Mouse (Mus musculus): Measurements from ENCODE around the gene Gm40460.
"Not testable (repeated sequence)": the region's sequence is repeated elsewhere in the genome, so short reads cannot be mapped to it uniquely, and the experiment has no call there.

Gm40460 gene

DNA sequence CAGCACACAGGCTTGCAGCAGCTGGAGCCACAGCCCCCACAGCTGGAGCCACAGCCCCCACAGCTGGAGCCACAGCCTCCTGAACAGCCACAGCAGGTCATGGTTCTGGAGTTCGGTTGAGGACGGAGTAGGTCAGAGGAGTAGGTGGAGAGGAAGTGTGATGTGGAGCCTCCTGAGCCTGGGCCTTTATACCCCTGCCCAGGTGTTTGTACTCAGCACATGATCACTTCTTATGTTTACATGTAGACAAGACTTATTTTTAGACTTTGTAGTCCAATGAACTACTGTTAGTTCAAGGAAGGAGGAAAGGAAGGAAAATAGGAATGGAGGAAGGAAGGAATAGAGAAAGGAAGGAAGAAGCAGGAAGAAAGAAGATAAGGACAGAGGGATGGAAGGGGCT, at the start of gene Gm40460:
Gene Gm40460, minus strand, starts transcription at position 101 of the 400 bp plus-strand sequence.
- no peak for DNase-seq (ENCODE audit: low read depth)

DNA sequence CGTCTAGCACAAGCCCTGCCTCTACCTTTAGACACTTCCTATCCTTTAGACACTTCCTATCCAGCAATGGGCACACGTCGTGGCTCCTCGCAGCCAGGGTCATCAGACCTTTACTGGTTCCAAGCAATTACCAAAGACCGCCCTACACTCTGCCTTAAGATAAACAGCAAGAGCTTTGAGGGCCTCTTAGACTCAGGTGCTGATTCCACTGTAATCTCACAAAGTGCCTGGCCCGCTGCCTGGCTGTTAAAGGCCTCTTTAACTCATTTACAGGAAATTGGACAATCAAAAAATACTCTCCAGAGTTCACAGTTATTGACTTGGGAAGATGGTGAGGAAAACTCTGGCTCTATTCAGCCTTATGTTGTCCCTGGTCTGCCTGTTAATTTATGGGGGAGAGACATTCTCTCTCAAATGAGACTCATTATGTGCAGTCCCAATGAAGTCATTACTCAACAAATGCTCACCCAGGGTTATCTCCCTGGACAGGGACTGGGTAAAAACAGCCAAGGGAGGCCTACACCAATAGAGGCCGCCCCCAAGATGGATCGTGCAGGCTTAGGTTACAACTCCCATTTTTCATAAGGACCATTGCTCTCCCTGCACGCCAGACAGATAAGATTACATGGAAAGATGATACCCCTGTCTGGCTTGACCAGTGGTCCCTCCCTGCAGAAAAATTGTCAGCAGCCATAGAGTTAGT, 45.2 kb upstream of the Gm40460 start:
- DNase-seq (ENCODE audit: low read depth) = not testable (repeated sequence)

DNA sequence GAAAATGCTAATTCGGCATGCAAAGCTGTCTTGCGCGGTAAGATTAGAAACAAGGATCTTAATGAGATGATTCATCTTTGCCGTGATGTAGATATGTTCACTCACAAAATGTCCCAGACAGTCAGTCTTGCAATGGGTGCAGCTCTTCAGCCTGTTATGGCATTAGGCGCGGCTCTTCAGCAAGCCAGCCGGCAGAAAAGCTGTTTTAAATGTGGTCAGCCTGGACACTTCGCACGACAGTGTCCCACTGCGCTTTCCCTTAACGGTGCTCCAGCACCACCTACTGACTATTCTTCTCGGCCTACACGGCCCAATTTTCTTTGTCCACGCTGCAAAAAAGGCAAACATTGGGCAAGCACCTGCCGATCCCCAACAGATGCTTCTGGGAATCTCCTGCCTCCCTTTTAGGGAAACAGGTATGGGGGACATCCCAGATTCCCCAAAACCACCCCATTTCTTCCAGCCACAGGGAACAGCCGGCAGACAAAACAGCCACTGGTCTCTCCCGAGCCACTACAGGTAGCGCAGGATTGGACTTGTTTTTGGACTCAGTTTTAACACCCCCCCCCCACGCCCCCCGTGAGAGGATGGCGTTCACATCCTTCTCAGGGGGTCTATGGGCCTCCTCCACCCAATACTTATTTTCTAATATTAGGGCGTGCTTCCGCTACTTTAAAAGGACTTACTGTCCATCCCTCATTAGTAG, 44.4 kb upstream of the Gm40460 start:
- no peak for DNase-seq (ENCODE audit: low read depth)

DNA sequence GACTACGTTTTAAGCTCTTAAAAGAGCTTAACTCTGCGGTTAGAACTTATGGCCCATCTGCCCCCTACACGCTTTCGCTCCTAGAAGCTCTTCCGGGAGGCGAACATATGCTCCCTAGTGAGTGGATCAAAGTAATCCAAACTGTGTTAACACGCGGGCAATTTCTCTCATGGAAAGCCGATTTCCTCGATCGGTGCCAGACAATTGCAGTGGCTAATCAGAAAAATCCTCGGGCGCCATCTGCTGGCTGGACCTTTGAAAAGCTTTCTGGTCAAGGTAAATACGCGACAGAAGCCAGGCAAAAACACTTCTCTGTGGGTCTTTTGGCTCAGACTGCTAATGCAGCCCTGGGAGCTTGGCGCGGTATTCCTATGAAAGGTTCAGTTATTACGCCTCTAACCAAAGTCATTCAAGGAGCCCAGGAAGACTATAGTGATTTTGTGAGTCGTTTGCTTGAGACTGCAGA, 43.8 kb upstream of the Gm40460 start:
- peak; percentile 79 for DNase-seq (ENCODE audit: low read depth)

DNA sequence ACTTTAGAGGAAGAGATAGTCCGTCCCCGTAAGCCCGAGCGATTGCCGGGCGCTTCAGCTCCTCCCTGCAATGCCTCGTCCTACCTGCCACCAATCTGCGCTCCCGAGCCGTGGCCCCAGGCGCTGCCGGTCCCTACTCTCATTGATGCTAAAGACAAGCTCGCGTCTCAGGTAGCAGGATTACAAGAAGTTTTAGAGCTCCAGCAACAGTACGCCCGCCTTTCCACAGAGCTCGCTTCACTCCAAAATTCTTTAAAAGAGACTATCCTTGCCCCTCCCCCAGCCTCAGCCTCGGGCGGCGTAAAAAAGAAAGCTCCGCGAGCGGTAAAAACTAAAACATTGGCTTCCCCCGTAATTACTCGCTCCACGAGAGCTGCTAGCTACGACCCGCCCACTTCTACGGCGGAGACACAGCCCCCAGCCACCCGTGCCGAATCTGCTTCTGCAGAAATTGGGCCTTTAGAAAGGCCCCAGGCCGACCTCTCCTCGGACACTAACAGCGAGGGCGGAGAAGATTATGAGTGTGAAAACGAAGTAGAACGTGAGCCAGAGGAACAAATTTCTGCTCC, 43.2 kb upstream of the Gm40460 start:
- DNase-seq (ENCODE audit: low read depth) = peak; percentile 19

DNA sequence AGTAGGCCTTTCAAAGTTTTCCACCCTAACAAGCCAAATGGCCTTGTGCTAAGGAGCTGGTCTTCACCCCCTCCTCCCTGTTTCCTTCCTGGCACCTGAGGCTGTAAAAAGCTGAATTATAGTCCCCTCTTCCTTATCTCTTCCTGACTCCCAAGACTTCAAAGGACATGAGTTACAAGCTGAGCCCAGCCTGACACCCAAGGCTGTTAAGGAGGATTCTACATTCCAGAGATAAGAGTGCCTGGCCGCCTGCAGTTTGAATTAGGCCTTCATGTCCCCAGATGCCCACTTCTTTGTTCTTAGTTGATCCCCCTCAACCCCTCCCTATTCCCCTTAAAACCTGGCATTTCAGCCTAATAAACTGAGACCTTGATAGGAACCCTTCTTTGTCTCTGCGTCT, 42.0 kb upstream of the Gm40460 start:
- not testable (repeated sequence) for DNase-seq (ENCODE audit: low read depth)

DNA sequence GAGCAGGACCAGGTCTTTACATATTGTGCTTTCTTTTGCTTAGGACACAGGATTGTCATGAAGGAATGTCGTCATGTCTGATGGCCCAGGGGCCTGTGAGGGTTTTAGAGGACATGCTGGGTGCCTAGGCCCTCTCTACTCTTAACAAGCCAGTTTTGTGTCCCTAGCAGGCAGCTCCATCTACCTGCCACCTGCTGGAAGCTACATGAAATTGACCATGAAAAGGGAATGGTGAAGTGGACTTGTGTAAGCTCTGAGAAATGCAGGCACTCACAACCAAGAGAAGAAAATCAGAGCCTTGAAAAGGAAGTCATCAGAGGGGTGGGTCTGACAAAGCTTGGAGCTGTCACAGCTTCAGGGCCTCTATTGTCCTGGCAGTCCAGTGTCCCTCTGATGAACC, 38.4 kb upstream of the Gm40460 start:
- DNase-seq (ENCODE audit: low read depth) = not testable (repeated sequence)

DNA sequence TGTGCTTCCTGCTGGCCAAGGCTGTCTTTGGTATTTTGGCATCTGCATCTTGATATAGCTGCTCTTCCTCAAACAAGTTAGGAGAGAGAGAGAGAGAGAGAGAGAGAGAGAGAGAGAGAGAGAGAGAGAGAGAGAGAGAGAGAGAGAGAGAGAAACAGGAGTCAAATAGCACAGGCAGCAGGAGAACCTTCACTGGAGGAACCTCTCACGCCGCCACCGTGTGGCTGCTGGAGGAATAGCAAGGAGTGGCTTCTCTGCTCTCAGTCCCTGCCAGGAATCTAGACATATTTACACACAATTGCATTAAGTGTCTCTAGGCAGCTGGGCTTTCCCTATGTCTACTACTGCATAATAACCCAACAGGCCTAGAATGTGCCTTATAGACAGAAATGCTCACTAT, 37.3 kb upstream of the Gm40460 start:
- DNase-seq (ENCODE audit: low read depth) = not testable (repeated sequence)

DNA sequence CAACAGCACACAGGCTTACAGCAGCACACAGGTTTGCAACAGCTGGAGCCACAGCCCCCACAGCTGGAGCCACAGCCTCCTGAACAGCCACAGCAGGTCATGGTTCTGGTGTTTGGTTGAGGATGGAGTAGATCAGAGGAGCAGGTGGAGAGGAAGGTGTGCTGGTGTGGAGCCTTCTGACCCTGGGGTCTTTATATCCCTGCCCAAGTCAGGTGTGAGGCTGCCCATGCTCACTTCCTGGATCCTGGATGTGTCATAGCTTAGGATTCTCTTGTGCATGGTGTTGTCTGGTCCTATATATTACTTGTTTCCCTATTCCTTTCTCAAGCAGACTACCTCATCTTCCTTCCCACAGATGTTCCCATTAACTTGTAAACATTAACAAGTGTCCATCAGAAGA, 33.4 kb upstream of the Gm40460 start, which contains the start of gene Gm4559:
Gene Gm4559, minus strand, starts transcription at position 101 of the 400 bp plus-strand sequence.
- DNase-seq (ENCODE audit: low read depth) = not testable (repeated sequence)

DNA sequence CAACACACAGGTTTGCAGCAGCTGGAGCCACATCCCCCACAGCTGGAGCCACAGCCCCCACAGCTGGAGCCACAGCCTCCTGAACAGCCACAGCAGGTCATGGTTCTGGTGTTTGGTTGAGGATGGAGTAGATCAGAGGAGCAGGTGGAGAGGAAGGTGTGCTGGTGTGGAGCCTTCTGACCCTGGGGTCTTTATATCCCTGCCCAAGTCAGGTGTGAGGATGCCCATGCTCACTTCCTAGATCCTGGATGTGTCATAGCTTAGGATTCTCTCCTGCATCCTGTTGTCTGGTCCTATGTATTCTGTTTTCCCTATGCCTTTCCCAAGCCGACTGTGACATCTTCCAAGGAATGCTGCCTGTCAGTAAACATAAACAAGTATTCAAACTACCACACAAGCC, 17.4 kb upstream of the Gm40460 start, which contains the start of gene Gm2431:
Gene Gm2431, minus strand, starts transcription at position 101 of the 400 bp plus-strand sequence.
- DNase-seq (ENCODE audit: low read depth) = not testable (repeated sequence)

DNA sequence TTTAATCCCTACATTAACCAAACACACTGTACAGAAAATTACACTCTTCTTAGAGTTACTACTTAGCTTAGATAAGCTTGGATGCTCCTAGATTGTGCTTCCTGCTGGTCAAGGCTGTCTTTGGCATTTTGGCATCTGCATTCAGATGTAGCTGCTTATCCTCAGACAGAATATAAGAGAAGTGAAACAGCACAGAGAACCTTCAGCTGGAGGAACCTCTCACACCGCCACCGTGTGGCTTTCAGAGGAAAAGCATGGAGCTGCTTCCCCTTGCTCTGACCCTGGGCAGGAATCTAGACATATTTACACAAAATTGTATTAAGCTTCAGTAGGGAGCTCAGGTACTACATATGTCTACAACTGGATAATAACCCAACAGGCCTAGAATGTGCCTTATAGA, 14.6 kb upstream of the Gm40460 start:
- DNase-seq (ENCODE audit: low read depth) = no peak

DNA sequence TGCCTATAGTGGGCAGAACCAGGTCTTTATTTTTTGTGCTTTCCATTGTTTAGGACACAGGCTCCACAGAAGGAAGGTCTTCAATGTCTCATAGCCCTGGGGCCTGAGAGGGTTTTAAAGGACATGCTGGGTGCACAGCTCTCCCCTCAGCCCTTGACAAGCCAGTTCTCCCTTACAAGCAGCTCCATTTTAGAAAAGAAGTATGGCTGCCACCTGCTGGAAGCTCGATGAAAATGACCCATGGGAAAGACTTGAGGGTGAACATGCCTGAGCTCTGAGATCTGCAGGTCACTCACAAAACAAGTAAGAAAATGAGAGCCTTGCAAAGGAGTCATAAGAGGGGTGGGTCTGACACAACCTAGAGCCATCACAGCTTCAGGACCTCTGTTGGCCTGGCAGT, 8.9 kb upstream of the Gm40460 start:
- DNase-seq (ENCODE audit: low read depth) = peak; percentile 4

DNA sequence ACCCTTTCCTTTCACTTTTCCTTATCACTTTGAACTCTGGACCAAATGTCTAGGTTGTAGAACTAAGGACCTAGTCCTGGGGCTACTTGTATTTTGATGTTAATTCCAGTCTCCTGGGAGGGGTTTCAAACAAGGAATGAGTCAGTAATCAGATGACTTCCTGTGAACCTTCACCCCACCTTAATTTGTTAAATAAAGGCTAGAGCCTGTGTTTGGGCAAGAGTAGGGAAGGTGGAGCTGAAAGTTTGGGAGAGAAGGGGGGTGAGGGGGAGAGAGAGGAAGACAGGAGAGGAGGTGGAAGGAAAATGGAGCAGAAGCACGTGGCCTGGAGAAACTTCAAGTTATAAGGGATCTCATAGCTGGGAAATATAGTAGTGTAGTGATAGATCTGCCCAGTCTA, 9.3 kb downstream of the Gm40460 start:
- DNase-seq (ENCODE audit: low read depth) = no peak

DNA sequence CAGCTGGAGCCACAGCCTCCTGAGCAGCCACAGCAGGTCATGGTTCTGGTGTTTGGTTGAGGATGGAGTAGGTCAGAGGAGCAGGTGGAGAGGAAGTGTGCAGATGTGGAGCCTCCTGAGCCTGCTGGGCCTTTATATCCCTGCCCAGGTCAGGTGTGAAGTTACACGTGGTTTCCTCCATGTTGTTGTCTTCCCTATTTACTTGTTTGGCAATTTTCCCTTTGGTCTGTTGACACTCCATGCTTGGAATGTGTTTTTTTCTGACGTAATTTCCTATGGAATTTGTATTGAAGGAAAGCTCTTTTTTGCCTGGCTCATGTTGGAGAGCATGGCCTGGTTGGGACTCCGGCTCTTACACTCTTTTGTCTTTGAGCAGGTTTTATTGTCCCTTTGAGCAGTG, 11.0 kb downstream of the Gm40460 start, which contains the start of gene Krtap5-5:
Gene Krtap5-5, minus strand, starts transcription at position 101 of the 400 bp plus-strand sequence.
- not testable (repeated sequence) for DNase-seq (ENCODE audit: low read depth)

DNA sequence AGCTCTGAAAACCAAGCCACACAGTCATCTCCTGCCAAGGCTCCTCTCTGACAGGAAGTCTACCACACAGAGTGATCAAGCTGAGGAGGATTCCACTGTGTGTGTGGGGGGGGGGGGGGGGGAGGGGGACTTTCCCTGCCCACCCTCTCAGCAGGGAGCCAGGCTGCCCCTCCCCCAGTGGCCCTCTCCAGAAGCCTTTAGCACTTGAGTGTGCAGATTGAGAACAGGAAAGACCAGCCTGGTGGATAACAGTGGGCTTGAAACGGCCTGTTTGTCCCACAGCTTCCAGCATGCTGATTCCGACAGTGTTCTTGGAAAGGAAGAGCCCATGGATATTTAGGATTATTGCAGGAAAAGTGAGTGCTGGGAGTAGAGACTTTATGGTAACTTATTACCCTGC, 16.4 kb downstream of the Gm40460 start:
- no peak for DNase-seq (ENCODE audit: low read depth)

DNA sequence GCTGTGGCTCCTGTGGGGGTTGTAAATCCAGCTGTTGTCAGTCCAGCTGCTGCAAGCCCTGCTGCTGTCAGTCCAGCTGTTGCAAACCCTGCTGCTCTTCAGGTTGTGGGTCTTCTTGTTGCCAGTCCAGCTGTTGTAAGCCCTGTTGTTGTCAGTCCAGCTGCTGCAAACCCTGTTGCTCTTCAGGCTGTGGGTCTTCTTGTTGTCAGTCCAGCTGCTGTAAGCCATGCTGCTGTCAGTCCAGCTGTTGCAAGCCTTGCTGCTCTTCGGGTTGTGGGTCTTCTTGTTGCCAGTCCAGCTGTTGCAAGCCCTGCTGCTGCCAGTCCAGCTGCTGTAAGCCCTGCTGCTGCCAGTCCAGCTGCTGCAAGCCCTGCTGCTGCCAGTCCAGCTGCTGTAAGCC, 28.7 kb downstream of the Gm40460 start:
- not testable (repeated sequence) for DNase-seq (ENCODE audit: low read depth)

DNA sequence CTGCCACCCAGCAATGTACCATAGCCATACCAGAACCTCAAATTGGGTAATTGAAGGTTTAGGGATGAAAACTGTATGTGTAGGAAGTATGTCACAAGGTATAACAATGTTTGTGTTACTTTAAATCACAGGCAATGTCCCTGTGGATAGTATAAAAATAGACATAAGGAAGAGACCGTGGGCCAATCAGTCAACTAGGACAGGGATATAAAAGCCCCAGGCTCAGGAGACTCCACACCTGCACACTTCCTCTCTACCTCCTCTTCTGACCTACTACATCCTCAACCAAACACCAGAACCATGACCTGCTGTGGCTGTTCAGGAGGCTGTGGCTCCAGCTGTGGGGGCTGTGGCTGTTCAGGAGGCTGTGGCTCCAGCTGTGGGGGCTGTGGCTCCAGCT, 29.3 kb downstream of the Gm40460 start, which contains the start of gene Gm7579:
Gene Gm7579, plus strand, starts transcription at position 301 of the 400 bp plus-strand sequence.
- no peak for DNase-seq (ENCODE audit: low read depth)

DNA sequence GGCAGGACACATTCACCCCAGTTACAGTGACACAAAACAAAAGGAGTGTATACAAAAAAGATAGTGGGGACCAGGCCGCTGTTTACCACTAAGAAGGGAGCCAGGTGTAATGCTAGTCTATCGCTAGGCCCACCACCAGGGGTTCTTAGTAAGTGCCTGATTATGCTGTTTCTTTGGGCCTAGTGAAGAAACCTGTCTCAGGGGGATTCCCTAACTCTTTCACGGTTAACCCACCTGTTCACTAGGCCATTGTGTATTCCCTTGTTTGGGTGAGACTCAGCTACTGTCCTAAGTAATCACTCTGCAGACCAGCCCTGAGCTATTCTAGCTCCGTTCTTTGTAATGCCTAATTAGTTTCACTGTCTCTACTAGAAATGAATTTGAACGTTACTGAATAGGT, 34.0 kb downstream of the Gm40460 start:
- not testable (repeated sequence) for DNase-seq (ENCODE audit: low read depth)

DNA sequence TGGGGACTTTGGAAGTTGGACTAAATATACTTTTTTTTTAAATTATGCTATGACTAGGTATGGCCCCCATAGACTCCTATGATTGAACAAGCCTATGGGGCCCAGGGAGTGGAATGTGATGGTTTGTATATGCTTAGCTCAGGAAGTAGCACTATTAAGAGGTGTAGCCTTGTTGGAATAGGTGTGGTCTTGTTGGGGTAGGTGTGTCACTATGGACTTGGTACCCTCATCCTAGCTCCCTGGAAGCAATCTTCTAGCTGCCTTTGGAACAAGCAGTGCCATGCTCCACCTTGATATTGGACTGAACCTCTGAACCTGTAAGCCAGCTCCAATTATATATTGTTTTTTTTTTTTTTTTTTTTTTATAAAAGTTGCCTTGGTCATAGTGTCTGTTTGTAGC, 35.4 kb downstream of the Gm40460 start:
- no peak for DNase-seq (ENCODE audit: low read depth)

DNA sequence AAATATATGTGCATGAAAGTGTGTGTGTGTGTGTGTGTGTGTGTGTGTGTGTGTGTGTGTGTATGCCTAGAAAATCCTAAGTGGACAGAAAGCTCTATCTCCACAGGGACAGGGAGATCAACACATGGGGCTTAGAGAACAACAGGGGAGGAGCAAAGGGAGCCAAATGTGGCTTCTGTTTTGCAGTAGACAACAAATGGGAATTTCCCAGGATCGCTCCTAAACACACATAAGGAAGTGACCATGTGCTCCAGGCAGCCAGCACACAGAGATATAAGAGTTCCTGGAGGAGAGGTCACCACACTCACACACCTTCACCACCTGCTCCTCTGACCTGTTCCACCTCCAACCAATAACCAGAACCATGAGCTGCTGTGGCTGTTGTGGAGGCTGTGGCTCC, 39.8 kb downstream of the Gm40460 start, which contains the start of gene Krtap5-3:
Gene Krtap5-3, plus strand, starts transcription at position 301 of the 400 bp plus-strand sequence.
- DNase-seq (ENCODE audit: low read depth) = no peak

DNA sequence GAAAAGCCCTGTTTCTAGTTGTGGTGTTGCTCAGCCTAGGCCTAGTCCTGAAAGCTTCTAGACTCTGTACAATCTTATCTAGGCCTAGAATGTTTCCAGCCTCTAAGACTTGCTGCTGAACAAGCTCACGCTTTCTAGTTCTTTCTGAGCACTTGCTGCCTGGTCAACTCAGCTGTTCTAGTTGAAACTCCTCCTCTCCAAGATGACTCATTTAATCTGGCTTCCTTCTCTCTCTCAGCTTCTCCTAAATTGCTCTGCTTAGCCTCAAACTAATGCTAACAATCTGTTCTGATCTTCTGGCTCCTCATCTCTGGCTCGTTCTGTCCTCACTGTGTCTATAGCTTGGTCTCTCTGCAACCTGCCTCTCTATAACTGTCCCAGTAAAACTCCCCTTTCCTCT, 42.1 kb downstream of the Gm40460 start:
- no peak for DNase-seq (ENCODE audit: low read depth)
